Mouse (Mus musculus) erythroblast, embryonic 14.5 days (primary cell): ENCODE data around the gene Tuba1a.

ENCODE experiments used
- GATA1 ChIP-seq: IDR thresholded peaks from 2 replicates; pipeline ENCODE4 v1.6.1; 2012; ENCODE audit warnings: low read length, inconsistent platforms, mixed read lengths
- TAL1 ChIP-seq: IDR thresholded peaks from 3 replicates; pipeline ENCODE4 v1.6.1; 2012; ENCODE audit warnings: low read length, inconsistent platforms, mixed read lengths

GRCm38 (mm10) chr15:98947884-98948283 is 5.6 kb downstream of the Tuba1a start:
- no peak for TF ChIP-seq GATA1
- TF ChIP-seq TAL1, result no peak
